Mouse (Mus musculus) ES-E14 (cell line): ENCODE results near the gene Gm6583.

Experiments
- CHD2 ChIP-seq: IDR thresholded peaks from 2 replicates; pipeline ENCODE4 v1.6.1; 2014; ENCODE audit warnings: mild to moderate bottlenecking, low read depth, low read length, inconsistent platforms
- HCFC1 ChIP-seq: IDR thresholded peaks from 2 replicates; pipeline ENCODE4 v1.6.1; 2012; ENCODE audit warnings: low read length, inconsistent platforms, borderline replicate concordance; ENCODE audit not compliant: insufficient read depth
- ZC3H11A ChIP-seq: IDR thresholded peaks from 2 replicates; pipeline ENCODE4 v1.6.1; 2012; ENCODE audit warnings: low read depth, mild to moderate bottlenecking, inconsistent platforms, low read length, borderline replicate concordance
- ZNF384 ChIP-seq: IDR thresholded peaks from 2 replicates; pipeline ENCODE4 v1.6.1; 2012; ENCODE audit warnings: low read depth, low read length, inconsistent platforms

- TF ChIP-seq ZC3H11A: no peak
- no peak for TF ChIP-seq ZNF384
- TF ChIP-seq HCFC1: no peak
- TF ChIP-seq CHD2: no peak
These were observed 11.5 kb upstream of the Gm6583 start for GRCm38 (mm10) chr5:112367338-112367737.
